Mouse (Mus musculus) G1E (cell line): Measurements from ENCODE around the gene Sec16a.

Experiments
- CTCF ChIP-seq: IDR thresholded peaks from 2 replicates; pipeline ENCODE4 v1.5.1; 2012; ENCODE audit warnings: low read depth, low read length, inconsistent platforms, mixed read lengths
- GATA1 ChIP-seq: IDR thresholded peaks from 2 replicates; pipeline ENCODE4 v1.6.1; 2012; ENCODE audit warnings: borderline replicate concordance, low read length, inconsistent platforms, mixed read lengths
- POLR2AphosphoS5 ChIP-seq: IDR thresholded peaks from 2 replicates; pipeline ENCODE4 v1.6.1; 2012; ENCODE audit warnings: low read depth, low read length, inconsistent platforms; ENCODE audit not compliant: insufficient replicate concordance
- TAL1 ChIP-seq: conservative IDR thresholded peaks from 2 replicates; pipeline ENCODE4 v1.6.1; 2012; ENCODE audit warnings: low read depth, low read length, inconsistent platforms, mixed read lengths

GRCm38 (mm10) chr2:26421969-26422368, 23.0 kb downstream of the Sec16a start:
- no peak for TF ChIP-seq CTCF
- TF ChIP-seq POLR2AphosphoS5, result no peak
- TF ChIP-seq TAL1, result no peak
- TF ChIP-seq GATA1, result no peak
